Mouse (Mus musculus): ENCODE measurements at regions not wholly inside any gene's neighbourhood (a gene's known extent, or its start where the extent isn't known, plus 50 kb on each side); places are given as distances from the start of the nearest gene placed in this dataset.

DNA sequence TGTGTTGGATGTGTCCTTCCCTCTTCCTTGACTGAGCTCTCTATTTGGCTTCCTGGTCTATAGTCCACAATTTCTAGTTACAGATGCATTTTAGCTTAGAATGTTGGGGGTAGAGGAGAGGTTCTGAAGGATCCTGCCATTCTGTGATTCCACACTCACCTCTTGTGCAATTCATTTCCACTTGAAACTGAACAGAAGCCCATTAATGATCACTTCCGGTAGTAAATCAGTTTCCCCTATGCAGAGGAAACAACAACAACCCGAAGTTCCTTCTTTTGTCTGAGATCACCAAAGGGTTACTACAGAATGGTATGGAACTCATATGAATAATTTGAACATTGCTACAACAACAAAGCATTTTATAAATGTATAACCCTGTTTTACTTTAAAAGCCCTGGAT lies 370.3 kb downstream of the Lmo4 start:
- no peak overlapping the region for H3K9ac ChIP-seq (ENCODE audit: control insufficient read depth, low read depth, low read length, poor library complexity, severe bottlenecking)
- TF ChIP-seq CTCF (IDR thresholded peaks at IDR 0.05 in 2 of 3, conservative IDR thresholded peaks at IDR 0.05 in 1 of 3; ENCODE audit: control insufficient read depth in 1 of 3, insufficient read depth in 1 of 3, low read depth in 2 of 3, low read length in 3 of 3, poor library complexity in 1 of 3, severe bottlenecking in 1 of 3) (no peak), GABPA (IDR thresholded peaks at IDR 0.05; ENCODE audit: low read depth, low read length) (no peak), EP300 (IDR thresholded peaks at IDR 0.05; ENCODE audit: low read depth in 1 of 2, low read length in 2 of 2) (no peak), CHD2 (IDR thresholded peaks at IDR 0.05; ENCODE audit: low read length) (no peak), MEF2A (IDR thresholded peaks at IDR 0.05; ENCODE audit: extremely low read depth, insufficient replicate concordance, low read depth, low read length, poor library complexity, severe bottlenecking) (no peak), UBTF (IDR thresholded peaks at IDR 0.05; ENCODE audit: borderline replicate concordance, insufficient read depth, low read depth, low read length) (no peak), MXI1 (IDR thresholded peaks at IDR 0.05; ENCODE audit: low read depth, low read length) (no peak)
- H3K27me3 ChIP-seq (ENCODE audit: control insufficient read depth in 1 of 2, insufficient read depth in 2 of 2, low read length in 2 of 2): no peaks in the 10 kb centered on the region
- no peaks in the 10 kb centered on the region for H3K79me2 ChIP-seq (ENCODE audit: control insufficient read depth, insufficient read depth, low read length, poor library complexity)
- no peaks in the 10 kb centered on the region for H3K4me1 ChIP-seq (ENCODE audit: control insufficient read depth in 1 of 2, insufficient read depth in 2 of 2, low read length in 2 of 2)
- no peak overlapping the region for H3K27ac ChIP-seq (ENCODE audit: control insufficient read depth, low read depth, low read length)
- DNase-seq (ENCODE audit: low read depth, low spot score): no peak
- no peaks in the 10 kb centered on the region for H3K36me3 ChIP-seq (ENCODE audit: control insufficient read depth in 1 of 2, insufficient read depth in 2 of 2, low read length in 2 of 2)
- H3K9me3 ChIP-seq (replicated peaks; ENCODE audit: insufficient read depth, low read length): no peaks in the 10 kb centered on the region
- no peak overlapping the region for H3K4me3 ChIP-seq (ENCODE audit: control insufficient read depth in 1 of 2, insufficient read depth in 1 of 2, low read depth in 2 of 2, low read length in 2 of 2)

DNA sequence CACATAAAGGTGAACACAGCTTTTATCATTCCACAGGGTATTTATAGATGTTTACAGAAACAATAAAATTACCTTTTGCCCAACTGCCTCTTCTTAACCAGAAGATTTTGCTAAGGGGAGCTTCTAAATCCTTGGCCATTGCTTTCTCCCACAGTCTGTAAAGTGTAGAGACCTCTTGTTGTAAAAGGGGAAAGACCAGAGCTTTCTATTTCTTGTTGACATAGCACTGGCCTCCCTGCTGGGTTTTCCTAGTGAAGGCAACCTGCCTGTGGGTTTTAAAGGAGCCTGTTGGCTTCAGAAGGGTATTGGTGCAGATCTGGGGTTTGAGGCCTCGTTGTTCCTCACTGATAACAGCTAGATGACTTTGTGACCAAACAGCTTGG lies 381.6 kb downstream of the Lmo4 start:
- H3K9me3 ChIP-seq (replicated peaks; ENCODE audit: insufficient read depth, low read length): no peaks in the 10 kb centered on the region
- no peaks in the 10 kb centered on the region for H3K4me1 ChIP-seq (ENCODE audit: control insufficient read depth in 1 of 2, insufficient read depth in 2 of 2, low read length in 2 of 2)
- TF ChIP-seq EP300 (IDR thresholded peaks at IDR 0.05; ENCODE audit: low read depth in 1 of 2, low read length in 2 of 2): no peak
- no peak for TF ChIP-seq GABPA (IDR thresholded peaks at IDR 0.05; ENCODE audit: low read depth, low read length)
- no peak for TF ChIP-seq SIN3A (IDR thresholded peaks at IDR 0.05; ENCODE audit: low read length)
- no peak for TF ChIP-seq TBP (IDR thresholded peaks at IDR 0.05; ENCODE audit: low read depth, low read length)
- no peak for TF ChIP-seq MEF2A (IDR thresholded peaks at IDR 0.05; ENCODE audit: extremely low read depth, insufficient replicate concordance, low read depth, low read length, poor library complexity, severe bottlenecking)
- TF ChIP-seq POLR2A (IDR thresholded peaks at IDR 0.05; ENCODE audit: control insufficient read depth in 1 of 2, insufficient read depth in 1 of 2, low read depth in 1 of 2, low read length in 2 of 2, poor library complexity in 1 of 2): no peak
- no peak for TF ChIP-seq MAX (IDR thresholded peaks at IDR 0.05; ENCODE audit: low read length)
- no peak for TF ChIP-seq TAL1 (IDR thresholded peaks at IDR 0.05; ENCODE audit: low read length)
- no peak for TF ChIP-seq CHD2 (IDR thresholded peaks at IDR 0.05; ENCODE audit: low read length)
- TF ChIP-seq BHLHE40 (IDR thresholded peaks at IDR 0.05; ENCODE audit: borderline replicate concordance, low read depth, low read length): no peak
- no peak for TF ChIP-seq MYB (IDR thresholded peaks at IDR 0.05; ENCODE audit: low read depth, low read length)
- no peak for TF ChIP-seq HCFC1 (IDR thresholded peaks at IDR 0.05; ENCODE audit: low read depth, low read length)
- TF ChIP-seq NRF1 (IDR thresholded peaks at IDR 0.05; ENCODE audit: insufficient read depth, low read depth, low read length, poor library complexity, severe bottlenecking): no peak
- TF ChIP-seq USF2 (IDR thresholded peaks at IDR 0.05; ENCODE audit: borderline replicate concordance in 1 of 2, insufficient read depth in 1 of 2, low read depth in 1 of 2, low read length in 2 of 2): no peak
- no peak for TF ChIP-seq MXI1 (IDR thresholded peaks at IDR 0.05; ENCODE audit: low read depth, low read length)
- TF ChIP-seq RCOR1 (IDR thresholded peaks at IDR 0.05; ENCODE audit: low read depth, low read length): no peak
- no peak for TF ChIP-seq CTCF (IDR thresholded peaks at IDR 0.05 in 2 of 3, conservative IDR thresholded peaks at IDR 0.05 in 1 of 3; ENCODE audit: control insufficient read depth in 1 of 3, insufficient read depth in 1 of 3, low read depth in 2 of 3, low read length in 3 of 3, poor library complexity in 1 of 3, severe bottlenecking in 1 of 3)
- TF ChIP-seq ELF1 (IDR thresholded peaks at IDR 0.05; ENCODE audit: low read depth, low read length): no peak
- no peak for TF ChIP-seq USF1 (IDR thresholded peaks at IDR 0.05; ENCODE audit: low read depth, low read length)
- TF ChIP-seq CHD1 (IDR thresholded peaks at IDR 0.05; ENCODE audit: low read depth, low read length): no peak
- DNase-seq (ENCODE audit: low read depth, low spot score): no peak
- no peaks in the 10 kb centered on the region for H3K27me3 ChIP-seq (ENCODE audit: control insufficient read depth in 1 of 2, insufficient read depth in 2 of 2, low read length in 2 of 2)
- H3K4me3 ChIP-seq (ENCODE audit: control insufficient read depth in 1 of 2, insufficient read depth in 1 of 2, low read depth in 2 of 2, low read length in 2 of 2): no peak overlapping the region
- H3K27ac ChIP-seq (ENCODE audit: control insufficient read depth, low read depth, low read length): no peak overlapping the region
- H3K79me2 ChIP-seq (ENCODE audit: control insufficient read depth, insufficient read depth, low read length, poor library complexity): no peaks in the 10 kb centered on the region
- no peak overlapping the region for H3K9ac ChIP-seq (ENCODE audit: control insufficient read depth, low read depth, low read length, poor library complexity, severe bottlenecking)
- H3K36me3 ChIP-seq (ENCODE audit: control insufficient read depth in 1 of 2, insufficient read depth in 2 of 2, low read length in 2 of 2): no peaks in the 10 kb centered on the region
